Mouse (Mus musculus): ENCODE data around the gene Adprhl1.

DNA sequence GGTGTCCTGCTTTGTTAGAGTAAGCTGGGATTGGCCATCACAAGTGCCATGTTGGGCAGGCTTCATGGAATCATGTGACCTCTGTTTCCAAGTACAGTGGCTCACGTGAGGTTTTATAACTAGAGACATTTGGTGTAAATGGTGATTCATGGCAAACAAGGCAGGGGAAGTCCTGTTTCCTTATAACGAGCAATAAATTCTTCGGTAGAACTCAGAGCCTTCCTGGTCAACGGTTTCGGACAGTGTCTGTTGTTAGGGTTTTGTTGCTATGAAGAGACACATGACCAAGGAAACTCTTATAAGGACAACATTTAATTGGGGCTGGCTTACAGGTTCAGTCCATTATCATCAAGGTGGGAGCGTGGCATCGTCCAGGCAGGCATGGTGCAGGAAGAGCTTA lies 47.1 kb upstream of the Adprhl1 start:
- no peak for TF ChIP-seq POLR2A (IDR thresholded peaks at IDR 0.05; ENCODE audit: control insufficient read depth, low read depth, low read length)
- no peak for TF ChIP-seq CTCF (IDR thresholded peaks at IDR 0.05; ENCODE audit: control insufficient read depth, insufficient read depth, insufficient replicate concordance, low read depth, low read length)
